Mouse (Mus musculus) A20 (cell line): ENCODE measurements around the gene Fam168a.

Experiments used
- DNase-seq: peaks from one replicate; pipeline ENCODE4 v3.0.0-alpha.2; 2011; ENCODE audit warnings: low read depth, low spot score

Fam168a gene

GRCm38 (mm10) chr7:100780192-100780591 is 73.8 kb downstream of the Fam168a start:
- peak; percentile 10 for DNase-seq

- no peak for DNase-seq
Observed at GRCm38 (mm10) chr7:100784650-100785049, 78.2 kb downstream of the Fam168a start.

- DNase-seq: no peak
Observed at GRCm38 (mm10) chr7:100785426-100785825, 79.0 kb downstream of the Fam168a start.

- no peak for DNase-seq
Observed at GRCm38 (mm10) chr7:100786078-100786477, 79.6 kb downstream of the Fam168a start.

DNA sequence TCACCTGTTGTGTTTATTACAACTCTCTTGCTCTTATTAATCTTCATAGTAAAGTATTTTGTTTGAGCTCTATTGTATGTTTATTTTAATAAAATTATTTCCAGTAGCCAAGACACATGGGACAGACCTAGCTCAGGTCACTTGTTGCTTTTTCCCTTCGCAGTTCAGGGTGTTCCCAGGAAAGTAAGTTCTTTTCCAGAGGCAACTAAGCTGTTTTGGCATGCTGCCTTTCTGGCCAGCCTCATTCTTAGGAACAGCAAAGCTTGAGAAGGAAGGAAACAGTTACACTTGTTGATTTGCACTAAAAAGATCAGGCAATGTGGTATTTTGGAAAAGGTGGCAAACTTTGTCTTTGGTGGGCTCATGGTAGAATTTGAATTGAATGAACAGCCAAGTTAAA is 81.9 kb downstream of the Fam168a start:
- DNase-seq: no peak

- peak; percentile 33 for DNase-seq
Observed at GRCm38 (mm10) chr7:100798810-100799209, 92.4 kb downstream of the Fam168a start.

GRCm38 (mm10) chr7:100805391-100805790 is 99.0 kb downstream of the Fam168a start:
- DNase-seq: no peak

DNA sequence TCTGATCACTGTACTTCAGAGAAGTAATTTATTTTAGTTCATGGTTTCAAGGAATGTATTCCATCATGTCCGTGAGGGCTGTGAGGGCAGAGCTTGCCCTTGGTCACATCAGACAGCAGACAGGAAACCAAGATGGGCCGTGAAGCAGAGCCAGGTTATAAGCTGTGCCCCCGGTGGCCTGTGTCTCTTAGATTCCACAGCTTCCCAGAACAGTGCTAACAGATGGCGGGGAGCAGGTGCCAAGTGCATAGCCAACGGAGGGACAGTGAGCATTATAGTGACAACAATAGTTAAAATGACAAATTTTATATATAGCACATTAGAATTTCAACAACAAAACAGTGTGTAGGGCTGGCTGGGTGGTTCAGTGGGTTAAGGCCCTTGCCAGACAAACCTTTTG is 105.5 kb downstream of the Fam168a start:
- no peak for DNase-seq

DNA sequence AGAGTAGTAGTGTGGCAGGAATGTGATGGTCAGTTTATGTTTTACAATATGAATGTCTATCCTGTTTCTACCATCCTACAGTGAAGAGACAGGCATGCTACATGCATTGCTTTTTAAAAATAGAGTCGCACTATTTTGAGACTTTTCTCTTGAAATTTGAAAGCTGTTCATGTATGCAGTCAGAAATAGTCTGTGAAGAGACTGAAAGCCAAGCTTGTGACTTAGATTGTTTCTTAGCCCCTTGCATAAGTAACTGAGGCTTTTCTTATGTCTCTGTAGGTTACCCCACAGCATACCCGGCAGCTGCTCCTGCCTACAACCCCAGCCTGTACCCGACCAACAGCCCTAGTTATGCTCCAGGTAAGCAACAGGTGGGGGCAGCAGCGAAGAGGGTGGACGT is 106.2 kb downstream of the Fam168a start:
- no peak for DNase-seq

DNA sequence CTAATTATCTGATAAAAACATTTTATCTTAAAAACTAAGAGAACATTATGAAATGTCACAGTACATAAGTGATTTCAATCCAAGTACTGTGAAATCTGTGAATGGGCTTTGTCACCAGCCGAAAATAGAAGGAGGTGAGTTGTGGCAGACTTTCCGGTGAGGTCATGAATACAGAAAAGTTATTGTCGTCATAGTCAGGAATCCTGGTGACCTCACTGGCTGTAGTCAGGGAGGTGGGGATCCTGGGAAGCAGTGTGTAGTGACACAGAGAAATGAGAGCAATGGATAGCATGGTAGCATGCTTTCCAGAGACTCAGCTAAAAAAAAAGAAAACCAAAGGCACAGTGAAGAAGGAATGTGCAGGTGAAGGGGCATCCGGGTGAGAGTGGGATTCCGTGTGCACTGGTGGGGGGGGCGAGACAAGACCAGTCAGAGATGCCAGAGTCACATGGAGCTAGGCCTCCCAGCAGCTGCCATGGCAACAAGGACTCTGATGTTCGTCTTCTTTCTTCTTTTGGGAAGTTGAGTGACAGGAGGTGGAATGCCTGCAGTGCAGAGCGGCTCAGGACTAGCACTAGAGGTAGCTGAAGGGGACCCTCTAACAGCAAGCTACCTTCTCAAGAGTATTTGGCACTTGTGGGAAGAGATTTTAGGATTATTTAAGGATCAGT is 109.6 kb downstream of the Fam168a start:
- no peak for DNase-seq

DNA sequence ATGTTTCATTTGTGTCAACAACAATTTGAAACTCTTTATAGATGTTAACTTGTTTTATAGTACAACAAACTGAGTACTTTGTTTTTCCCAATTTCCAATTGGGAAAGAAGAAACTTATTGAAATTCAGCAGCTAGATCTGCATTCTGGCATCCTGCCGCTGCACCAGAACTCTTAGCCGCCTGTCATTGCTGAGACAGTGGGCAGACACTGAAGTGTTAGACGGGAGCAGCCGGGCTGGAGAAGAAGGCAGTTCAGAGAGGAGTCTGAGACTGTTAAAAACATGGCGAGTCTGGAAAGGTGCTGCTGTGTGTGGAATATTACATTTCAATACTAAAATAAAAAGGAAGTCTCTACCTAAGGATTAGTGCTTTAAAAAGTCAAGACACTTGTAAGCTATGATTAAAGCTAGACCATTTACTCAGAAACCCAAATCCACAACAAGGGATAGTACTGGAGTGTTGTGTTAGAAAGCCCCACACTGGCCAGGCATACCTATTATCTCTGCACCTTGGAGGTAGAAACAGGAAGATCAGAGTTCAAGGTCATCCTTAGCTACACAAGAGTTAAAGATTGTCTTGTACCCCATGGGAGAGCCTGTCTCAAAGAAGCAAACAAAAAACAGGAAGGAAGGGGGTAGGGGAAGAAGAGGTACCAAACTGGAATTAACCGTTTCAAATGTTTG is 110.5 kb downstream of the Fam168a start:
- DNase-seq: peak; percentile 7

DNA sequence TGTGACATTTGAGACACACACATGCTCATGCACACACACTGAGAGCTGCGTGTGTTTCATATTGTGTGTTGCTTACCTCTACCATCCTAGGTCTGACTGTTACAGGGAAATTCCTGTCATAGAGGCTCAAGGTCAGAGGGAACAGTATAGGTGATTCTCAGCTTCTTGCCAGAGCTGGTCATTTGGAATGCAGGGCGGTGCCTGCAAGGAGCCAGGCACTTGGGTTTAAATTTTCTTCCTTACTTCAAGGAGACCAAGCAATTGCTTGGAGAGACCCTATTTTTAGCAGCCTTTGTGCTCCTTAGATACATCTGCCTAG is 111.0 kb downstream of the Fam168a start:
- DNase-seq: no peak

DNA sequence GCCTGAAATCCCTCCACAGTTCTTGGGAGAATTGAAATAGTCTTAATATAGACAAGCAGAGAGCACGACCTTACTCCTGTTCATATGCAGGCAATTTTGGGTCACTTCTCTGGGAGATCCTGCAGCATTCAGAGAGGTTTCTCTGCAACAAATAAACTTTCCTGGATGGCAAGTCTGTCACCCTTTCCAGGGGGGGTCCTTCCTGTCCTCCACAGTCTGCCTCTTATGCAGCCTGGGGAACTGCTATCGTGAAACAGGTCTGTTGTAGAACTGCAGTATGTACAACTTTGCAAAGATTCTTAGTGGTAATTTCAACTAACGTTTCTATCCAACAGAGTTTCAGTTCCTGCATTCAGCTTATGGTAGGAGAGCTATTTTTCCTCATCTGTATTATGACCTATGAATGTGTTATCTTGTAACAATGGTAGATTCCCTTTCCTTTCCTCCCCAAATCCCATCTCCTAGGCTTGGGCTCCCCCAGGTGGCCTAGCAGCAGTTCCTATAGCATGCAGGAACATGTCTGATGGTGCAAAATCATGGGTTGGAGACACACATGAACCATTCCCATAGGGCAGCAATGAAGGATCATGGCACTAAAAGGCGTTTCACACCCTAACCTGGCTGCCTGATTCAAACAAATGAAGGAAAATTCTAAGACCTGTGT is 112.1 kb downstream of the Fam168a start:
- DNase-seq: peak; percentile 12

- no peak for DNase-seq
Observed at GRCm38 (mm10) chr7:100824661-100825060, 118.2 kb downstream of the Fam168a start.

DNA sequence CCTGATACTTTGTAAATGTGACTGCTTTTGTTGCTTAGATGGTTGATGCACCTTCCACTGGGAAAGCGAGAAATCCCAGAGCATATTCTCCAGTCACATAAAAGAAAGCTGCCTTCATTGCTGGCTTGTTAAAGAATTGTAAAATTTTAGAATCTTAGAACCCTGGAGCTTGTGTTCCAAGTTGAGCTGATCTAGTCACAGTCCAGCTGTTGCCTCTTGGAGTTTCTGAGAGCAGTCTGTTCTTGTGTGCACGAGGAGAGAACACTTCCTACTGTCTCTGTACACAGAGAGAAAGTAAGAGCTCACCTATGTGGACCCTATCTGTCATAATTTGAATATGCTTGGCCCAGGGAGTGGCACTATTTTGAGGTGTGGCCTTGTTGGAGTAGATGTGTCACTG is 122.1 kb downstream of the Fam168a start:
- no peak for DNase-seq

DNA sequence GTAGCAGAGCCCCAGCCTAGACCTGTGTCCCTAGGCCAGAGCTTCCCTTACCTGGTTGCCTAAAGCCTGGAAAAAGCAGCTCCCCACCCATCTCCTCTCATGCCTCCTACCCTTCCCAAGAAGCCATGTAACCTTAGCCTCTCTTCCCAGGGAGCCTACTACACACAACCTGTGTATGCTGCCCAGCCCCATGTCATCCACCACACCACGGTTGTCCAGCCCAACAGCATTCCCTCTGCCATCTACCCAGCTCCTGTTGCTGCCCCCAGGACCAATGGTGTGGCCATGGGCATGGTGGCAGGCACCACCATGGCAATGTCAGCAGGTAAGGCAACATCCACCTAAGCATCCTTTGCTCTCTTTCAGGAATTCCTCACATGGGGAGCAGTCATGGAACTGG is 127.4 kb downstream of the Fam168a start:
- no peak for DNase-seq

- DNase-seq: no peak
Observed at GRCm38 (mm10) chr7:100835168-100835567, 128.7 kb downstream of the Fam168a start.

DNA sequence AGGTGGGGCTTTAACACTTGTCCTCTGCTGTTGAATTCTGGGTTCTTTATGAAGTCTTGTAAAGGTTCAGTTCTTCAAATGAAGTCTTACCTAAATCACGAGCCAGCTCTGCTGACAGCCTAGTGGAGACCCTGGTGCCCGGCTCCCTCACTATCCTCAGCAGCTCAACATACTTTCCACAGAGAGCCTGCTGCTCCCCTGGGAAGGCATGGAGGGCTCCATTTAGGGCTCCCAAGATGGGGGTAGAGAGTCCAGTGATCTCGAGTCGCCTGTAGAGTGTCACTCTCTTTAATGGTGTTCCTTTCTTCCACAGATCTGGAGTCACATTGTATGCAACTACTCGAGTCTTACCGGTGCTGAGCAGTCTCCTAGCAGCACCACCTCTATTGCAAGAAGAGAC is 129.3 kb downstream of the Fam168a start:
- no peak for DNase-seq

- DNase-seq: no peak
Observed at GRCm38 (mm10) chr7:100836657-100837056, 130.2 kb downstream of the Fam168a start.

GRCm38 (mm10) chr7:100837701-100838100 is 131.3 kb downstream of the Fam168a start:
- no peak for DNase-seq

GRCm38 (mm10) chr7:100839632-100840402 is 133.4 kb downstream of the Fam168a start:
- no peak for DNase-seq

GRCm38 (mm10) chr7:100840906-100841305 is 134.5 kb downstream of the Fam168a start:
- no peak for DNase-seq
